10 mouse cellular contexts compared by ENCODE assay signal in the genomic region with DNA sequence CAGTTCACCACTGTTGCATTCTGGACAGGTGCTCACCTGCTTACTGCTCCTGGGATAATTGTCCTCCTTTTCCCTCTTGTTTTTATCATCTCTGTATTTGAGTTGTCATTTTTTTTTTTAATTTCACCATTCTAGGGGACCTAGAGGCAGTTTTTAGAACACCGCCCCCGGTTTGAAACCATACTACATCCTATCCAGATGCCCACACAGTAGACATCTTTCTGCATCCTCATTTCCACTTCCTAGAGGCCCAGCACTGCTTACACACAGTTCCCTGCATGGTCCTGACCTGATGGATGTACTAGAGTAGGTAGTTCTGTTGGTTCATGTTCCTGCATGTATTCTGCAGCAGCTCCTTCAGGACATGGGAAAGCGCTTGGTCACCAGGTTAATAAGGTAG.
"Had no signal": no experiment of that assay in that cellular context is flagged by ENCODE, and none has a peak within 500 bp of the region (broad histone marks: within the 10 kb centered on the region; RNA-seq: fewer than 3 reads in every experiment).

No protein-coding gene starts in this region.

- DNase-seq: retina, postnatal 1 day; right cerebral cortex, postnatal 14 days; right cerebral cortex, postnatal 4 days; spleen, adult 18-20 months; thymus, adult 18-20 months; thymus, adult 2 months; thymus, postnatal 14 days; thymus, postnatal 25 days; thymus, postnatal 36 days; thymus, postnatal 4 days had no signal
